Mouse (Mus musculus) effector memory CD4-positive, alpha-beta T cell, adult 5 months (primary cell): ENCODE measurements around the gene Lcor. TPM values are rescaled to one million over a fixed set of nuclear protein-coding genes. Genes with fewer than 3 reads are reported as not detected.

Experiments used
- polyA plus RNA-seq: library from polyadenylated mRNA; unstranded; fragments of 100-300 nt; shearing (Covaris generic); gene quantifications from one replicate; pipeline ENCODE4 v1.2.1, GENCODE M21; 2017

Lcor gene
- polyA plus RNA-seq = 14.6 TPM

DNA sequence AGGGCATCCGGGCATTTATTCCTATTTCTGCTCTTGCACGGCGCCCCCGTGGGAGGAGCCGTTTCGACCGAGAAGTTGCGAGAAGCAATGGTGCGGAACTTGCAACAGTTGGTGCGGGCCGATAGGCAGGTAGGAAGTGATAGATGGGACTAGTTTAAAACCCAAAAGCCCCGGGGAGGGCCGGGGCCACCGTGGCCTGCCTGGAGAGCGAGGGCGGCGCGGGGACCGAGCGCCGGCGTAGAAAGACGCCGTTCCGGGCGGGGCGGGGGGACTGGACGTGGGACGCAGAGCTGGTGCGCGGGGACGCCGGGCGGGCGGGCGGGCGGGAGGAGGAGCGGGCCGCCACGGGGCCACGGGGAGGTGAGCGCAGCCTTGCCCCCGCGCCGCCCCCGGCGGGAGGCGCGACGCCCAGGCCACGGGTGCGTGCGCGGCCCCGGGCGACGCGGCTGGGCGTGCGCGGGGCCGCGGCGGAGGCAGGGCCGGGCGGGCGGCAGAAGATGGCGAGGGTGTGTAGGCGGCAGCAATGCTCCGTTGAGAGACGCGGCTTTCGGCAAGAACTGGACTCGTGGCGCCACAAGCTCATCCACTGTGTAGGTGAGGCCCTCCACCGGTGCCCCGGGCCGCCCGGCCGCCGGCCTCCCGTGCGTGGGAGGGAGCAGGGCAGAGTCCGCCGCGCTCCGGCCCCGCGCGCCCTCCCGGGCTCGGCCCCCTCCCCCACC lies at the start of gene Lcor:
Gene Lcor, plus strand, starts transcription at position 448 of the 719 bp plus-strand sequence.

GRCm38 (mm10) chr19:41581706-41582420 lies 99.4 kb downstream of the Lcor start, which contains the start of gene Gm340:
Gene Gm340 (plus strand): TSS chr19:41582370.

Other genes starting within 250 kb of the Lcor start
- 268 TPM for gene Tm9sf3, start 218.6 kb upstream of the Lcor start, polyA plus RNA-seq
- 11.9 TPM for gene Pik3ap1, start 97.5 kb upstream of the Lcor start, polyA plus RNA-seq
- 6.2 TPM for gene Gm340, start 99.7 kb downstream of the Lcor start, polyA plus RNA-seq